Mouse (Mus musculus) MEL (cell line): Measurements from ENCODE around the gene Ddx54. TPM values are rescaled to one million over a fixed set of nuclear protein-coding genes. Genes with fewer than 3 reads are reported as not detected.

Source experiments
- DNase-seq: peaks from one replicate; pipeline ENCODE4 v3.0.0; 2011; ENCODE audit warnings: low read depth, low spot score
- H3K27ac ChIP-seq: 2 replicates; pipeline ENCODE4 v1.5.1; 2012; ENCODE audit warnings: low read depth, mild to moderate bottlenecking, control low read depth, low read length, moderate library complexity; ENCODE audit not compliant: control insufficient read depth
- H3K27me3 ChIP-seq, 2 experiments: fragments of 150-350 bp in 1 of 2; sonication (generic) in 1 of 2; 2 replicates each; pipeline ENCODE4 v1.6.1; 2012; ENCODE audit warnings: low read length in 2 of 2, mild to moderate bottlenecking in 2 of 2, improper control_type of control experiment in 1 of 2, moderate library complexity in 1 of 2; ENCODE audit not compliant: insufficient read depth in 2 of 2, control insufficient read depth in 1 of 2
- H3K36me3 ChIP-seq, 2 experiments: 2 replicates each; pipeline ENCODE4 v1.6.1; 2012 to 2014; ENCODE audit warnings: low read length in 2 of 2, improper control_type of control experiment in 1 of 2, inconsistent platforms in 1 of 2, mild to moderate bottlenecking in 1 of 2; ENCODE audit not compliant: insufficient read depth in 2 of 2, control insufficient read depth in 1 of 2
- H3K4me1 ChIP-seq, 2 experiments: fragments of 150-350 bp in 1 of 2; sonication (generic) in 1 of 2; 2 replicates each; pipeline ENCODE4 v1.6.1; 2012; ENCODE audit warnings: low read length in 2 of 2, improper control_type of control experiment in 1 of 2, mild to moderate bottlenecking in 1 of 2; ENCODE audit not compliant: insufficient read depth in 2 of 2, control insufficient read depth in 1 of 2
- H3K4me3 ChIP-seq, 2 experiments: fragments of 150-350 bp in 1 of 2; sonication (generic) in 1 of 2; 2 replicates each; pipeline ENCODE4 v1.5.1; 2012; ENCODE audit warnings: low read depth in 2 of 2, low read length in 2 of 2, mild to moderate bottlenecking in 2 of 2, moderate library complexity in 2 of 2, control low read depth in 1 of 2, improper control_type of control experiment in 1 of 2; ENCODE audit not compliant: control insufficient read depth in 1 of 2, insufficient read depth in 1 of 2
- H3K79me2 ChIP-seq: 2 replicates; pipeline ENCODE4 v1.6.1; 2012; ENCODE audit warnings: mild to moderate bottlenecking, low read length, moderate library complexity; ENCODE audit not compliant: control insufficient read depth, poor library complexity, insufficient read depth
- H3K9ac ChIP-seq: 2 replicates; pipeline ENCODE4 v1.6.1; 2012; ENCODE audit warnings: low read depth, mild to moderate bottlenecking, control low read depth, low read length, moderate library complexity; ENCODE audit not compliant: control insufficient read depth, poor library complexity, severe bottlenecking
- H3K9me3 ChIP-seq: fragments of 150-350 bp; sonication (generic); replicated peaks from 2 replicates; pipeline ENCODE4 v1.6.1; 2012; ENCODE audit warnings: mild to moderate bottlenecking, low read length, improper control_type of control experiment, moderate library complexity; ENCODE audit not compliant: insufficient read depth
- BHLHE40 ChIP-seq: IDR thresholded peaks from 2 replicates; pipeline ENCODE4 v1.6.1; 2012; ENCODE audit warnings: low read depth, mild to moderate bottlenecking, inconsistent platforms, low read length, improper control_type of control experiment, borderline replicate concordance
- CHD1 ChIP-seq: IDR thresholded peaks from 2 replicates; pipeline ENCODE4 v1.6.1; 2012; ENCODE audit warnings: low read depth, mild to moderate bottlenecking, inconsistent platforms, low read length, improper control_type of control experiment
- CTCF ChIP-seq, 3 experiments: IDR thresholded peaks in 2 of 3; conservative IDR thresholded peaks in 1 of 3; 2 replicates each; pipeline ENCODE4 v1.5.1; 2011 to 2012; ENCODE audit warnings: low read length in 3 of 3, low read depth in 2 of 3, mild to moderate bottlenecking in 2 of 3, improper control_type of control experiment in 1 of 3, inconsistent platforms in 1 of 3, mixed read lengths in 1 of 3, moderate library complexity in 1 of 3; ENCODE audit not compliant: control insufficient read depth in 1 of 3, insufficient read depth in 1 of 3, poor library complexity in 1 of 3, severe bottlenecking in 1 of 3
- E2F4 ChIP-seq: IDR thresholded peaks from 2 replicates; pipeline ENCODE4 v1.6.1; 2011; ENCODE audit warnings: low read depth, low read length, improper control_type of control experiment, borderline replicate concordance
- ELF1 ChIP-seq: IDR thresholded peaks from 2 replicates; pipeline ENCODE4 v1.6.1; 2014; ENCODE audit warnings: low read depth, mild to moderate bottlenecking, inconsistent platforms, low read length, improper control_type of control experiment, moderate library complexity
- EP300 ChIP-seq, 2 experiments: IDR thresholded peaks; 2 replicates each; pipeline ENCODE4 v1.6.1; 2011; ENCODE audit warnings: improper control_type of control experiment in 2 of 2, low read length in 2 of 2, low read depth in 1 of 2, mild to moderate bottlenecking in 1 of 2
- GATA1 ChIP-seq: IDR thresholded peaks from 2 replicates; pipeline ENCODE4 v1.6.1; 2011; ENCODE audit warnings: low read depth, low read length, improper control_type of control experiment
- JUND ChIP-seq: IDR thresholded peaks from 2 replicates; pipeline ENCODE4 v1.6.1; 2011; ENCODE audit warnings: low read depth, mild to moderate bottlenecking, improper control_type of control experiment, low read length
- KAT2A ChIP-seq: conservative IDR thresholded peaks from 2 replicates; pipeline ENCODE4 v1.6.1; 2012; ENCODE audit warnings: low read depth, low read length, improper control_type of control experiment, inconsistent platforms
- MAFK ChIP-seq: IDR thresholded peaks from 2 replicates; pipeline ENCODE4 v1.6.1; 2011; ENCODE audit warnings: low read depth, mild to moderate bottlenecking, low read length, improper control_type of control experiment, borderline replicate concordance
- MAZ ChIP-seq: IDR thresholded peaks from 2 replicates; pipeline ENCODE4 v1.6.1; 2012; ENCODE audit warnings: low read depth, mild to moderate bottlenecking, inconsistent platforms, low read length, improper control_type of control experiment
- MEF2A ChIP-seq: IDR thresholded peaks from 2 replicates; pipeline ENCODE4 v1.6.1; 2014; ENCODE audit warnings: low read depth, mild to moderate bottlenecking, inconsistent platforms, low read length, improper control_type of control experiment; ENCODE audit not compliant: poor library complexity, insufficient replicate concordance, severe bottlenecking; ENCODE audit errors: extremely low read depth
- MXI1 ChIP-seq: IDR thresholded peaks from 2 replicates; pipeline ENCODE4 v1.6.1; 2011; ENCODE audit warnings: mild to moderate bottlenecking, low read depth, low read length, improper control_type of control experiment
- MYB ChIP-seq: IDR thresholded peaks from 2 replicates; pipeline ENCODE4 v1.6.1; 2011; ENCODE audit warnings: mild to moderate bottlenecking, low read depth, low read length, improper control_type of control experiment
- MYC ChIP-seq: IDR thresholded peaks from 2 replicates; pipeline ENCODE4 v1.6.1; 2011; ENCODE audit warnings: low read depth, mild to moderate bottlenecking, low read length, improper control_type of control experiment, moderate library complexity
- POLR2A ChIP-seq, 2 experiments: IDR thresholded peaks; 2 replicates each; pipeline ENCODE4 v1.6.1; 2011 to 2012; ENCODE audit warnings: low read length in 2 of 2, mild to moderate bottlenecking in 2 of 2, control low read depth in 1 of 2, improper control_type of control experiment in 1 of 2, low read depth in 1 of 2, moderate library complexity in 1 of 2; ENCODE audit not compliant: control insufficient read depth in 1 of 2, insufficient read depth in 1 of 2, poor library complexity in 1 of 2
- POLR2AphosphoS5 ChIP-seq: IDR thresholded peaks from 2 replicates; pipeline ENCODE4 v1.6.1; 2012; ENCODE audit warnings: low read depth, borderline replicate concordance, mild to moderate bottlenecking, inconsistent platforms, low read length, moderate library complexity, mixed read lengths
- SIN3A ChIP-seq: IDR thresholded peaks from 2 replicates; pipeline ENCODE4 v1.6.1; 2012; ENCODE audit warnings: low read length, improper control_type of control experiment, inconsistent platforms
- SMC3 ChIP-seq: IDR thresholded peaks from 2 replicates; pipeline ENCODE4 v1.6.1; 2011; ENCODE audit warnings: low read depth, low read length, improper control_type of control experiment
- TAL1 ChIP-seq: IDR thresholded peaks from 2 replicates; pipeline ENCODE4 v1.6.1; 2012; ENCODE audit warnings: mild to moderate bottlenecking, inconsistent platforms, low read length, moderate library complexity, mixed read lengths
- TCF12 ChIP-seq: IDR thresholded peaks from 2 replicates; pipeline ENCODE4 v1.6.1; 2014; ENCODE audit warnings: low read depth, mild to moderate bottlenecking, inconsistent platforms, low read length, improper control_type of control experiment, moderate library complexity
- UBTF ChIP-seq: IDR thresholded peaks from 2 replicates; pipeline ENCODE4 v1.6.1; 2012; ENCODE audit warnings: low read depth, mild to moderate bottlenecking, inconsistent platforms, low read length, improper control_type of control experiment, moderate library complexity, borderline replicate concordance; ENCODE audit not compliant: insufficient read depth
- ZKSCAN1 ChIP-seq: IDR thresholded peaks from 2 replicates; pipeline ENCODE4 v1.6.1; 2012; ENCODE audit warnings: low read depth, mild to moderate bottlenecking, inconsistent platforms, low read length, improper control_type of control experiment, moderate library complexity
- ZMIZ1 ChIP-seq: IDR thresholded peaks from 2 replicates; pipeline ENCODE4 v1.6.1; 2012; ENCODE audit warnings: low read depth, mild to moderate bottlenecking, inconsistent platforms, low read length, improper control_type of control experiment, moderate library complexity
- polyA plus RNA-seq, 2 experiments: library from polyadenylated mRNA; stranded (reverse) in 1 of 2; unstranded in 1 of 2; fragments of >175 nt in 1 of 2; fragments of >200 nt in 1 of 2; gene quantifications; 2 replicates each; pipeline versions ENCODE4 v1.2.1 to v1.2.4; 2012; ENCODE audit warnings: low replicate concordance in 2 of 2, low read depth in 1 of 2; ENCODE audit not compliant: insufficient read length in 2 of 2, insufficient read depth in 1 of 2, missing spikeins in 1 of 2
- total RNA-seq: library from RNA; depleted of rRNA; stranded (reverse); fragments of 300-350 nt; gene quantifications from 2 replicates; pipeline ENCODE4 v1.2.3, GENCODE M21; 2012

Ddx54 gene
- total and polyA plus RNA-seq, 3 experiments: 73.8 to 99.9 TPM; not detected in 1

GRCm38 (mm10) chr5:120620375-120621077 lies 8.0 kb downstream of the Ddx54 start (continued):
- TF ChIP-seq MAFK: no peak
- TF ChIP-seq CTCF (IDR thresholded peaks at IDR 0.05 in 2 of 3, conservative IDR thresholded peaks at IDR 0.05 in 1 of 3; ENCODE audit: control insufficient read depth in 1 of 3, insufficient read depth in 1 of 3, low read depth in 2 of 3, low read length in 3 of 3, poor library complexity in 1 of 3, severe bottlenecking in 1 of 3): peak; percentile 95 to 99 (median 98)

GRCm38 (mm10) chr5:120621078-120621765 lies 8.7 kb downstream of the Ddx54 start:
- Histone ChIP-seq H3K36me3 (peaks cover 0 to 9% of the 10 kb centered on the region in 2 experiments; a peak in 2 of 4 replicates), H3K4me1 (no peaks in the 10 kb centered on the region), H3K27ac (no peak overlapping the region)

GRCm38 (mm10) chr5:120621846-120622197 lies 9.3 kb downstream of the Ddx54 start:
- no peaks in the 10 kb centered on the region for H3K4me1 ChIP-seq
- H3K9ac ChIP-seq: no peak overlapping the region
- H3K9me3 ChIP-seq: no peaks in the 10 kb centered on the region
- H3K4me3 ChIP-seq: no peak overlapping the region
- H3K27ac ChIP-seq: no peak overlapping the region
- H3K36me3 ChIP-seq: peaks cover 0 to 9% of the 10 kb centered on the region in 2 experiments; a peak in 2 of 4 replicates
- TF ChIP-seq KAT2A (no peak), POLR2AphosphoS5 (no peak), TAL1 (no peak), ELF1 (no peak), GATA1 (no peak), UBTF (no peak), SIN3A (no peak), MAZ (no peak), MAFK (no peak), MXI1 (no peak), ZMIZ1 (no peak), E2F4 (no peak), SMC3 (no peak)
- TF ChIP-seq, all 39 proteins: peak for 0
- H3K27me3 ChIP-seq: no peaks in the 10 kb centered on the region
- DNase-seq: no peak
- no peaks in the 10 kb centered on the region for H3K79me2 ChIP-seq

More at GRCm38 (mm10) chr5:120621078-120621765, 8.7 kb downstream of the Ddx54 start:
- no peak for DNase-seq
- H3K9me3 ChIP-seq: no peaks in the 10 kb centered on the region
- peaks cover under 1% of the 10 kb centered on the region; the same call in 1 of the 2 replicates for H3K79me2 ChIP-seq
- H3K27me3 ChIP-seq: no peaks in the 10 kb centered on the region
- H3K9ac ChIP-seq: no peak overlapping the region
- H3K4me3 ChIP-seq: no peak overlapping the region
- TF ChIP-seq MXI1 (no peak), ZKSCAN1 (no peak), MYC (no peak), MEF2A (no peak), CHD1 (no peak), SIN3A (no peak), E2F4 (no peak), EP300 (IDR thresholded peaks at IDR 0.05; ENCODE audit: low read depth in 1 of 2, low read length in 2 of 2) (no peak), MAZ (no peak), BHLHE40 (no peak), TCF12 (no peak), JUND (no peak), SMC3 (no peak), POLR2A (IDR thresholded peaks at IDR 0.05; ENCODE audit: control insufficient read depth in 1 of 2, insufficient read depth in 1 of 2, low read depth in 1 of 2, low read length in 2 of 2, poor library complexity in 1 of 2) (no peak), MYB (no peak), CTCF (IDR thresholded peaks at IDR 0.05 in 2 of 3, conservative IDR thresholded peaks at IDR 0.05 in 1 of 3; ENCODE audit: control insufficient read depth in 1 of 3, insufficient read depth in 1 of 3, low read depth in 2 of 3, low read length in 3 of 3, poor library complexity in 1 of 3, severe bottlenecking in 1 of 3) (no peak), UBTF (no peak)
